Mouse (Mus musculus) kidney, adult 2 months (tissue): ENCODE measurements around the gene Tbx3.

ENCODE experiments used
- CTCF ChIP-seq: fragments of 200-500 bp; conservative IDR thresholded peaks from 2 replicates; pipeline ENCODE4 v1.5.1; 2011; ENCODE audit warnings: low read depth, mild to moderate bottlenecking, control low read depth, low read length, moderate library complexity, mixed read lengths; ENCODE audit not compliant: insufficient read depth, insufficient read length
- POLR2A ChIP-seq: fragments of 200-500 bp; IDR thresholded peaks from one replicate; pipeline ENCODE4 v1.6.1; 2011; ENCODE audit warnings: low read depth, low read length, control low read depth

DNA sequence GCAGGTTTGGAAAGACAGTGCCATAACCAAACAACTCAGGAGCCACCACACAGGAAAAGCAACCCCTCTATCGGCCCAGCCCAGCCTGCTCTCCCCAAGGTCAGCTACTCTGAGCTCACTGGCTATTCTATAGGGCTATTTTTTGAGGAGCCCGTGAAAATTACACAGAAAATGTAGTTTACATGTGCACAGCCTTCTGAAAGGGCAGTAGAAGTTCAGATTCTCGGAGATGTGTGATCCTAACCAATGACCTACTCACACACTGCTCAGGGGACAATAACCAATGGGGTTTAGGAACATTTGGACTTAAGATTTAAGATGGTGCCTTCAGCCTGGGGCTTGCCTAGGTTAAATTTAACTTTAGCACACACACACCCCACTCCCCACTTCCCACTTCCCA, 19.0 kb downstream of the Tbx3 start:
- TF ChIP-seq CTCF: no peak
- TF ChIP-seq POLR2A: no peak
